Mouse (Mus musculus) small intestine, adult 2 months (tissue): Measurements from ENCODE around the gene Cbfb. TPM values are rescaled to one million over a fixed set of nuclear protein-coding genes. Genes with fewer than 3 reads are reported as not detected.
"Not testable (repeated sequence)": the region's sequence is repeated elsewhere in the genome, so short reads cannot be mapped to it uniquely, and the experiment has no call there.

Experiments
- H3K27ac ChIP-seq: fragments of 200-500 bp; 2 replicates; pipeline ENCODE4 v1.5.1; 2012; ENCODE audit warnings: low read depth, low read length, control low read depth, inconsistent platforms; ENCODE audit not compliant: insufficient read depth
- H3K27me3 ChIP-seq: fragments of 200-500 bp; 2 replicates; pipeline ENCODE4 v1.6.1; 2012; ENCODE audit warnings: mild to moderate bottlenecking, moderate library complexity, low read length, inconsistent platforms; ENCODE audit not compliant: control insufficient read depth, insufficient read depth
- H3K36me3 ChIP-seq: fragments of 200-500 bp; 2 replicates; pipeline ENCODE4 v1.6.1; 2012; ENCODE audit warnings: mild to moderate bottlenecking, low read length, control low read depth, inconsistent platforms; ENCODE audit not compliant: control insufficient read depth, insufficient read depth
- H3K4me1 ChIP-seq: fragments of 200-500 bp; 2 replicates; pipeline ENCODE4 v1.6.1; 2012; ENCODE audit warnings: low read length, inconsistent platforms, mixed read lengths; ENCODE audit not compliant: control insufficient read depth, insufficient read depth, insufficient read length
- H3K4me3 ChIP-seq: fragments of 200-500 bp; 2 replicates; pipeline ENCODE4 v1.5.1; 2012; ENCODE audit warnings: low read depth, mild to moderate bottlenecking, control low read depth, inconsistent platforms, low read length, moderate library complexity
- CTCF ChIP-seq: fragments of 200-500 bp; IDR thresholded peaks from 2 replicates; pipeline ENCODE4 v1.5.1; 2012; ENCODE audit warnings: low read depth, mild to moderate bottlenecking, control low read depth, inconsistent platforms, low read length, moderate library complexity, mixed read lengths; ENCODE audit not compliant: insufficient replicate concordance, insufficient read length; ENCODE audit errors: extremely low read depth
- POLR2A ChIP-seq: fragments of 200-500 bp; IDR thresholded peaks from 2 replicates; pipeline ENCODE4 v1.6.1; 2012; ENCODE audit warnings: low read depth, mild to moderate bottlenecking, control low read depth, inconsistent platforms, low read length, moderate library complexity
- WGBS: fragments of 180-500 bp; shearing (Covaris S2); methylation state at CpG from one replicate; pipeline ENCODE4 v1.1.7; 2018; 5-methylcytosine and 5-hydroxymethylcytosine counted together
- polyA plus RNA-seq: library from polyadenylated mRNA; depleted of rRNA; stranded (reverse); fragments of >200 nt; gene quantifications from 2 replicates; pipeline ENCODE4 v1.2.3, GENCODE M21; 2012

Gene Cbfb
- polyA plus RNA-seq, 1 experiment = 2.9 TPM

DNA sequence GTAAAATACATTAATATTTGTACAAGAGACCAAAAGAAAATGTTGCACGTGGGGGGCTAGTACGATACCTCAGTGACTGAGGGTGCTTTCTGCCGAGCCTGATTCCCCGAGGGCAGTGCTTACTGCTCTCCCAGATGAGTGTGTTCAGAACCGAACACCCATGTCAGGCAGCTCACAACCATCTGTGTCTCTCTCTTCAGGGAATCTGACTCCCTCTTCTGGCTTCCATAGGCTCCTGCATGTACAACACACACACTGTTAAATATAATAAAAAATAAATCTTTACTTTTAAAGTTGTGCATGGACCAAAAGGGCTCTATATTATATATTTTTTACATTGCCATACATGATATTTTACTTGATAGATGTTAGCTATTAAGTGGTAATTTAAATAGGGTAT lies 43.6 kb downstream of the Cbfb start:
- TF ChIP-seq CTCF = no peak
- no peak for TF ChIP-seq POLR2A
- 88% methylated on average over 5 of the region's 5 CpGs for WGBS
- Histone ChIP-seq H3K36me3 (peaks cover 7% of the 10 kb centered on the region), H3K4me3 (no peak overlapping the region), H3K27ac (no peak overlapping the region), H3K27me3 (no peaks in the 10 kb centered on the region), H3K4me1 (no peaks in the 10 kb centered on the region)

DNA sequence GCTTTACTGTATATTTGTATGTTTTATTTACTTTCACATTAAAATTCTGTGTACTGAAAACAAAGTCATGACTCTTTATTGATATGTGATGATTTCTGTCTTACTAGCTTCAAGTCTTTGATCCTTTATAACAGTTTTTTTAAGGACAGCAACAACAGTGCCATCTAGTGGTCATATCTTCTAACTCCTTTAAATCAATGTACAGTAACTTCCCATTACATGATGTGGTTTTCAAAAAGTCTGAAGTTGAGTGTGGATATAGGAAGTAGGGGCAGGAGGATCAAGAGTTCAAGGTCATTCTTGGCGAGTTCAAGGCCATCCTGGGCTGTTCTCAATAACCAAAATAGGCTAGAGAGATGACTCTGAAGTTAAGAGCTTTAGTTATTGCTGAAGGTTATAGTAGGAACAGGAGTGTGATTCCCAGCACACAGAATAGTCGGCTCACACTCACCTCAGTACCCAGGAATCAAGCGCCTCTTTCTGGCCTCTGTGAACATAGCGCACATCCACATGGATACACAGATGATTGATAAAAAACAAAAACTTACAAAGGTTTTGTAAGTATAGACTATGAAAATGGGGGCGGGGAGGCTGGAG lies 47.5 kb downstream of the Cbfb start:
- no peaks in the 10 kb centered on the region for H3K4me1 ChIP-seq
- no peaks in the 10 kb centered on the region for H3K27me3 ChIP-seq
- no peak overlapping the region for H3K27ac ChIP-seq
- TF ChIP-seq POLR2A (no peak), CTCF (no peak)
- H3K4me3 ChIP-seq = no peak overlapping the region
- WGBS = 75% methylated on average over 5 of the region's 5 CpGs
- H3K36me3 ChIP-seq = peaks cover 7% of the 10 kb centered on the region

DNA sequence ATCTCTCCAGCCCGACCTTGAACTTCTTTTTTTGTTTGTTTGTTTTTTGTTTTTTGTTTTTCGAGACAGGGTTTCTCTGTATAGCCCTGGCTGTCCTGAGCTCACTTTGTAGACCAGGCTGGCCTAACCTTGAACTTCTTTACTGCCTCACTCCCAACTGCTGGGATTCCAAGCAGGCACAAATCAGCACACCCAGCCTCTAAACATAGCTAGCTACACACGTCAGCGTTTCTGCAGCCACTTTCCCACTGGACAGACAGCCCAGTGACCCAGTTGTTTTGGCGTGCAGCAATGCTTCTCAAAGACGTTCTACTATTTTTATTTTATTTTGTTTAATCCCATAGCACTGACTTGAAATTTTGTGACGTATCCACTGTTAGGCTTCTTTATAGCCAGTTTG lies 53.4 kb downstream of the Cbfb start:
- 78% methylated on average over 7 of the region's 7 CpGs for WGBS
- no peak overlapping the region for H3K4me3 ChIP-seq
- H3K4me1 ChIP-seq = no peaks in the 10 kb centered on the region
- no peak for TF ChIP-seq POLR2A
- no peak for TF ChIP-seq CTCF
- no peaks in the 10 kb centered on the region for H3K27me3 ChIP-seq
- H3K27ac ChIP-seq = no peak overlapping the region
- no peaks in the 10 kb centered on the region for H3K36me3 ChIP-seq

DNA sequence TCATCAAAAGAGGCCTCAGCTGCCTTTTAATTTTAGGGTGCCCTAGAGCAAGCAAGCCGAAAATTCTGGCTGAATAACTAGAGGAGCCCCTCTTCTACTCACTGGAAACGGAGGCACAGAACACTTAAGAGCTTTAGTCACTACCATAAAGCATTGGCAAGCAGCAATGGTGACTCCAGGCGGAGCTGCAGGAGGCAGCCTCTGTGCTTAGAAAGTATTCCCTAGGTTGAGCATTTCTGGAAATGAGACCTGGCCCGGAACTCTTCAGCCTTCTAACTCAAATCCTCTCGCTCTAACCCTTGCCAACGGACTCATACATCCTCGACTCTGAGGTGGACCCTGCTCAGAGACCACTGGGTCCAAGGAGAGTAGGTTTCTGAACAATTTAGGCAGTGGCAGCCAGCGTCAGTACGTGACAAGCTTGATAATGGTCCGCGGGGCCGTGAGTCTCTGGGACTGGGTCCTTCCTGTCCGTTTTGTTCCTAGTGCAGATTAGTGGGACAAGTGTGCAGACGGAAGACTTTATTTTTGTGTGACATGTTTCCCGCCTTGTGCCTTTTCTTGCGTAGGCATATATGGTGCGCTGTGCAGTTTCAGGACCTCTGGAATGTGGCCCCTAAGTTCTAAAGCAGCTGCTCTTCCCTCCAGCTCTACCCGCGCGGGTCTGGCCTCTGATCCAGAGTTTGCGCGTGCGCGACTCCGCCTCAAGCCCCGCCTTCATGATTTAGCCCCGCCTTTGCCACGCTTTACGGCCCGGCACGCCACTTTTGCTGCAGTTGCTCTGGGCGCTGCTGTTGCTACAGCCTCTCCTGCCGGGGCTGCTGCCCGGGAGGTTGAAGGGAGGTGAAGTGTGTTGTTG lies 54.2 kb downstream of the Cbfb start, which contains the start of gene D230025D16Rik:
Gene D230025D16Rik, plus strand, starts transcription at position 733 of the 859 bp plus-strand sequence.
- no peaks in the 10 kb centered on the region for H3K36me3 ChIP-seq
- WGBS = 2% methylated on average over 34 of the region's 34 CpGs
- H3K4me1 ChIP-seq = no peaks in the 10 kb centered on the region
- H3K27me3 ChIP-seq = no peaks in the 10 kb centered on the region
- H3K27ac ChIP-seq = peak within 1 kb of the TSS; percentile 66
- peak within 1 kb of the TSS; percentile 88 for H3K4me3 ChIP-seq
- TF ChIP-seq CTCF = no peak
- TF ChIP-seq POLR2A = peak; percentile 93

DNA sequence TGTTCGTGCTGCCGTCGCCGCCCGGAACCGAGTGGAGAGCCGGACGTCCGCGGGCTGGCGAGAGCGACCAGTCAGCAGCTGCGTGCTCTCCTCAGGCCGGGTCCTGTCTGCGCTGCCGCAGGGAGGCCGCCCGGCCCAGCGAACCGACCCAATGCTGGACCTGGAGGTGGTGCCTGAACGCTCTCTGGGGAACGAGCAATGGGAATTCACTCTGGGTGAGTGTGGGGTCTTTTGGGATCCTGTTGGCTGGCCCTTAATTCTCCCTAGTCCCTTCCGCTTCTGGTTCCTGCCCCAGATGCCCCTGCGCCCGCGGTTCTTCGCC lies 54.8 kb downstream of the Cbfb start:
- H3K27ac ChIP-seq = peak overlapping the region; percentile 66
- 1% methylated on average over 27 of the region's 27 CpGs for WGBS
- H3K4me1 ChIP-seq = no peaks in the 10 kb centered on the region
- peak overlapping the region; percentile 88 for H3K4me3 ChIP-seq
- no peaks in the 10 kb centered on the region for H3K27me3 ChIP-seq
- no peaks in the 10 kb centered on the region for H3K36me3 ChIP-seq
- TF ChIP-seq CTCF (no peak), POLR2A (no peak; the same call in 1 of the 2 replicates)

DNA sequence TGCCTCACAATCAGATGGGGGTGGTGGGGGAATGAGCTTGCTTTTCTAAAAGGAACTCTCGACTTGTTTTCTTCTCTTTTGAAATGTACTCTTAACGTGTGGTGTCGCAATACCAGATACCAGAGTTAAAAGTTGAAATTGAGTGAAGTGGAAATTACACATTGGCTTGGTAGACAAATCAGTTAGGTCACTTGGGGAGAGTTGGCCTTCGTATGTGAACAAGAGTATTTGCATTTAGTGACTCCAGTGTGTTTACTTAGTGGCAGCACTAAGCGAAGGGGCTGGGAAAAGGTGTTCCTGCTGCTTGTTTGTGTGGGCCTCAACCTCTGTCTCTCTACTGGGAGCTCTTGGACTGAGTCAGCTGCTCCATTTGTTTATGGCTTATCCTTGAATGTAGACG lies 55.4 kb downstream of the Cbfb start:
- no peak for TF ChIP-seq POLR2A
- no peak for TF ChIP-seq CTCF
- H3K27me3 ChIP-seq = no peaks in the 10 kb centered on the region
- H3K36me3 ChIP-seq = peaks cover under 1% of the 10 kb centered on the region; the same call in 1 of the 2 replicates
- no peaks in the 10 kb centered on the region for H3K4me1 ChIP-seq
- H3K4me3 ChIP-seq = no peak overlapping the region
- no peak overlapping the region for H3K27ac ChIP-seq
- 2% methylated on average over 6 of the region's 6 CpGs for WGBS

DNA sequence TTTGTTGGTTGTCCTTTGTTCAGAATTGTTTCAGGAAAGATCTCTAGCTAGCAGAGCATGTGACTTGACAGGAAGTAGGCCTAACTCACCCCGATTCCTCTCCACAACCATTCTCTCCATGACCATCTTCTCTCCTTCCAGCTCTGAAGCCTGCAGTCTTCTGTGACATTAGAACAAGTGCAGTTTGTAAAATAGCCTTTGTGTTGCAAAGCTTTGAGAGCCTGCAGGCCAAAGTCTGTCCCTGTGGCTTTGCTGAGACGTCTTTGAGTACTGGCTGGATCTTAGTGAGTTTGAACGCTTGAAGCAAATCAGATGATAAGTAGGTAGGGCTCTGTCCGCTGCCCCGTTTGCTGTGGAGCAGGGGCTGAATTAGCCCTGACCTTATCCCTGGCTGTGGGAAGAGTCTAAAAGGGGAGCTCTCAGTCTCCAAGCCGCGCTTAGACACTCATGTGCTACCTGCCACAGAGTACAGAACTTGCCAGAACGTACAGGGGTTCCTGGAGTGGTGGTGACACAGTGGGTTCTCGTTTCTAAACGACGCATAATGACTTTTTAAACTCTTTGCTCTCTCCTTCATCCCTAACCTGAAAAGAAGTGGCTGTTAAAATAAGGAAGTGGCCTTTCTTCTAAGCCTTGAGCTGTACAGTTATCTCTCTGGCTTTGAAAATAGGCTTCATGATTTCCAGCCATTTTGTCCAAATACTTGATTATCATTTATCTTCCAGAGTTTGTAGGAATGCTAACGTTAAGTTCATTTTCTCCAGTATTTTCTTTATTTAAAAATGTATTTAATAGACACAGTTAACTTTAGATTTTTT lies 61.2 kb downstream of the Cbfb start:
- 83% methylated on average over 12 of the region's 12 CpGs for WGBS
- Histone ChIP-seq H3K36me3 (peaks cover 25% of the 10 kb centered on the region), H3K27ac (no peak overlapping the region), H3K4me1 (no peaks in the 10 kb centered on the region), H3K4me3 (no peak overlapping the region), H3K27me3 (no peaks in the 10 kb centered on the region)
- no peak for TF ChIP-seq POLR2A
- no peak for TF ChIP-seq CTCF

DNA sequence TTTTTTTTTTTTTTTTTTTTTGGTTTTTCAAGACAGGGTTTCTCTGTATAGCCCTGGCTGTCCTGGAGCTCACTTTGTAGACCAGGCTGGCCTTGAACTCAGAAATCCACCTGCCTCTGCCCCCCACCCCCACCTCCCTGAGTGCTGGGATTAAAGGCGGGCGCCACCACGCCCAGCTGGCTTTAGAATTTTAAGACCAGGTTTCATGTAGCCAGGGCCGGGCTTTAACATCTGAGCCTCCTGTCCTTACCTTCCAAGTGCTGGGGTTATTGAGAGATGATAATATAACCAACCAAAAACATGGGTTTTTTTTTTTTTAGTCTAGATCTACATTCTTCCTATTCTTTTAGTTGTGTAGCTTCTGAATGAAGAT lies 61.8 kb downstream of the Cbfb start:
- not testable (repeated sequence) for H3K27ac ChIP-seq, H3K27me3 ChIP-seq, H3K4me3 ChIP-seq, H3K4me1 ChIP-seq
- 86% methylated on average over 4 of the region's 4 CpGs for WGBS
- H3K36me3 ChIP-seq = peaks cover 28% of the 10 kb centered on the region
